Mouse (Mus musculus) heart, embryonic 16.5 days (tissue): Measurements from ENCODE around the gene Acss1. TPM values are rescaled to one million over a fixed set of nuclear protein-coding genes. Genes with fewer than 3 reads are reported as not detected.
A peak's percentile ranks its signal among the peaks of the same experiment; 100 is the strongest.

Experiments used
- ATAC-seq: fragments of 200-750 bp; cut with Nextera tagmentation; replicated peaks from 2 replicates; pipeline ENCODE4 v1.8.0; 2017; ENCODE audit warnings: moderate number of reproducible peaks; ENCODE audit not compliant: insufficient read depth, low FRiP score; ENCODE audit errors: extremely low read depth
- H3K27ac ChIP-seq: fragments of 300-500 bp; sonication (generic); 2 replicates; pipeline ENCODE4 v1.5.1; 2014; ENCODE audit warnings: mild to moderate bottlenecking, low read length, control low read depth, moderate library complexity
- H3K27me3 ChIP-seq: fragments of 300-500 bp; sonication (generic); 2 replicates; pipeline ENCODE4 v1.6.1; 2014; ENCODE audit warnings: low read length, mixed read lengths; ENCODE audit not compliant: control insufficient read depth, insufficient read depth
- H3K36me3 ChIP-seq: fragments of 300-500 bp; sonication (generic); 2 replicates; pipeline ENCODE4 v1.6.1; 2014; ENCODE audit not compliant: control insufficient read depth, insufficient read depth
- H3K4me1 ChIP-seq: fragments of 300-500 bp; sonication (generic); 2 replicates; pipeline ENCODE4 v1.6.1; 2014; ENCODE audit warnings: low read length, mixed read lengths; ENCODE audit not compliant: control insufficient read depth, insufficient read depth
- H3K4me2 ChIP-seq: fragments of 300-500 bp; sonication (generic); 2 replicates; pipeline ENCODE4 v1.6.1; 2014; ENCODE audit warnings: low read depth, mild to moderate bottlenecking, control low read depth, low read length
- H3K4me3 ChIP-seq: fragments of 300-500 bp; sonication (generic); 2 replicates; pipeline ENCODE4 v1.5.1; 2014; ENCODE audit warnings: mild to moderate bottlenecking, control low read depth, low read length
- H3K9ac ChIP-seq: fragments of 300-500 bp; sonication (generic); 2 replicates; pipeline ENCODE4 v1.6.1; 2014; ENCODE audit warnings: low read length, control low read depth
- H3K9me3 ChIP-seq: fragments of 300-500 bp; sonication (generic); replicated peaks from 2 replicates; pipeline ENCODE4 v1.6.1; 2016; ENCODE audit warnings: low read length; ENCODE audit not compliant: control insufficient read depth
- WGBS: fragments of 180-500 bp; shearing (Covaris S2); extraction: QIAGEN DNeasy Blood & Tissue Kit; methylation state at CpG from one replicate; pipeline ENCODE4 v1.1.7; 2014; 5-methylcytosine and 5-hydroxymethylcytosine counted together
- polyA plus RNA-seq: library from polyadenylated mRNA; unstranded; fragments of >200 nt; fragmentation: Nextera tagmentation; extraction: Ambion mirVana; gene quantifications from 2 replicates; pipeline ENCODE4 v1.2.1, GENCODE M21; 2015

The Acss1 gene
- 14.1 and 15.4 TPM in 2 replicates for polyA plus RNA-seq

DNA sequence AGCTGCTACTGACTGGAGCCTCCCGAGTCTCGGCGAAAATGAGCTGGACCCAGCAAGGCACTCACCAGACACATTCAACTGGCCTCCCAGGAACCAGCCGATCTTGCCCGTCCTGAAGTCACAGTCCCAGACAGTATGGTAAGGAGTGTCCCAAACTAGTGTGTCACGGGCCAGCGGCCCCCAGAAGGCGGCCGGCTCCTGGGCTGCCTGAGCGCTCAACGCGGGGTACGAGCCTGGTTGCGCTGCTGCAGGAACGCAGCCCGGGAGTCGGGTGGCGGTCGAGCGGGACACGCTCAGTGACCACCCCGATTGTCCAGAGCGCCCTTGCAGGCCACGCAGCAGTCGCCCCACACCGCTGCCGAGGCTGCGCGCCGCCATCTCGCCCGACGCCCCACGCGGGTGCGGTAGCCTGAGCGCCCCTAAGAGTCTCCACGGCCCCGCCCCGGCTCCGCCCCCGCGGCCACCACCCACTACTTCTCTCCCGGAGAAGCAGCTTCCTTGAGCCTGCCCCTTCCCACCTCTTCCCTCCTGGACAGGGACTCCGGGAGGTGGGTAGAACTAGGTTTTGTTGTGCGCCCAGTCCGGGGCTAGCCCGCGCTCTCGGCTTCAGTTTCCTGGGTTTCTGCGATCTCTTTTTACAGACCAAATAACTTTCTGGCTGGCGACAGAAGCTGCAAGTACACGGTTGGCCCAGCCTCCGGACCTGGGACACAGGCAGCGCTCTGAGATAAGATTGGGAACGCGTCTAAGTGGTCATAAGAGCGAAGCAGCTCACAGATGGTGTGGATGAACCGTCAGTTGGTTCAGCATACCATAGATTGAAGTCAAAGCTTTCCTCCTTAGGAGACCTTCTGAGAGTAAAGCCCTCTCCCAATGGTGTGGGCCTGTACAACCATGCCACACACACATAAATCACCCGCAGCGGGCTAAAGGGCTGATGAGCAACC is at the start of gene Acss1:
Acss1 (minus strand) TSS at position 681 of the 947 bp plus-strand sequence.
- peak; percentile 58 for ATAC-seq
- H3K27me3 ChIP-seq, result no peaks in the 10 kb centered on the region
- H3K4me2 ChIP-seq, result peak within 1 kb of the TSS; percentile 95
- H3K9me3 ChIP-seq, result no peaks in the 10 kb centered on the region
- peak within 1 kb of the TSS; percentile 73 for H3K4me3 ChIP-seq
- peaks cover 22% of the 10 kb centered on the region for H3K4me1 ChIP-seq
- peak within 1 kb of the TSS; percentile 74 for H3K9ac ChIP-seq
- WGBS, result 2% methylated on average over 61 of the region's 61 CpGs
- peak within 1 kb of the TSS; percentile 34 for H3K27ac ChIP-seq
- no peaks in the 10 kb centered on the region for H3K36me3 ChIP-seq

GRCm38 (mm10) chr2:150712167-150712674 is 43.9 kb upstream of the Acss1 start:
- H3K4me1 ChIP-seq, result no peaks in the 10 kb centered on the region
- no peaks in the 10 kb centered on the region for H3K9me3 ChIP-seq
- 82% methylated on average over 4 of the region's 4 CpGs for WGBS
- H3K36me3 ChIP-seq, result no peaks in the 10 kb centered on the region
- no peaks in the 10 kb centered on the region for H3K27me3 ChIP-seq
- no peak overlapping the region for H3K4me3 ChIP-seq
- no peak overlapping the region for H3K4me2 ChIP-seq
- no peak for ATAC-seq
- H3K9ac ChIP-seq, result no peak overlapping the region
- no peak overlapping the region for H3K27ac ChIP-seq

DNA sequence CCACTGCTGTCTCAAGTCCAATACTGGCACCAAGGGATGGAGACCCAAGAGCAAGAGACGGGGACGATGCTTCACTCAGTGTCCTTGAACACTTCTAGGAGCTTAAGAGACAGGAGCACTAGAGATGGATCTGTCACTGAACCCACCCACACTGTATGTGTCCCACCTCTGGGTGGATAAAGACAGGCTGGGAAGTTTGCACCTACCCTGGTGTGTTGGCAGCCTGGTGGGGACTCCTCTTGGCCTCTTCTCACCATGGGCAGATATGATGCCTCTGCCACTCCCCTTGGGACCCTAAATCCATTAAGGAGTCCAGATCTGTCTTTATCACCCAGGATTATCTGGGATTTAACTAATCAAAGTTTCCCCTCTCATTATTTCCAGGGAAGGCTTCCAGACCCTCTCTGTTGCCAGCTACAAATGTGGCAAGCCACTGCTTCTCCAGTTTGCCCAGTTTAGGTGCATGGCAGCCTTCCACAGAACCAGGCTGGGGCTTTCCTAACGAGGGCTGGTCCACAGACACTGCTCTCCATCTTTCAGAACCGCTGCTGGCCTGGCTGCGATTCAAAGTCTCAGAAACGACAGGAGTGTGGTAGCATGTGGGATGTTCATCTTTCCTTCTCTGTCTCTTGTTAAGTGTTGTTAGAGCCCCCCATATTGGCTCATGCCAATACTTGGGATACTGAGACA is 23.3 kb upstream of the Acss1 start:
- WGBS, result 64% methylated on average over 6 of the region's 6 CpGs
- Histone ChIP-seq H3K9ac (no peak overlapping the region), H3K4me1 (0 out of 2 replicates have a peak, but pooled peaks cover 4% of the 10 kb centered on the region), H3K4me3 (no peak overlapping the region), H3K36me3 (no peaks in the 10 kb centered on the region), H3K4me2 (no peak overlapping the region), H3K27ac (no peak overlapping the region), H3K27me3 (peaks cover 46% of the 10 kb centered on the region), H3K9me3 (0 out of 2 replicates have a peak, but pooled peaks cover 3% of the 10 kb centered on the region)
- ATAC-seq, result no peak

- no peak overlapping the region for H3K4me3 ChIP-seq
- no peak overlapping the region for H3K27ac ChIP-seq
- H3K9me3 ChIP-seq, result 0 out of 2 replicates have a peak, but pooled peaks cover 3% of the 10 kb centered on the region
- H3K4me2 ChIP-seq, result no peak overlapping the region
- ATAC-seq, result no peak
- H3K36me3 ChIP-seq, result no peaks in the 10 kb centered on the region
- H3K27me3 ChIP-seq, result peaks cover 52% of the 10 kb centered on the region
- no peak overlapping the region for H3K9ac ChIP-seq
- 8% methylated on average over 11 of the region's 11 CpGs for WGBS
- H3K4me1 ChIP-seq, result 0 out of 2 replicates have a peak, but pooled peaks cover 4% of the 10 kb centered on the region
Observed at GRCm38 (mm10) chr2:150690216-150690615, 21.9 kb upstream of the Acss1 start.

DNA sequence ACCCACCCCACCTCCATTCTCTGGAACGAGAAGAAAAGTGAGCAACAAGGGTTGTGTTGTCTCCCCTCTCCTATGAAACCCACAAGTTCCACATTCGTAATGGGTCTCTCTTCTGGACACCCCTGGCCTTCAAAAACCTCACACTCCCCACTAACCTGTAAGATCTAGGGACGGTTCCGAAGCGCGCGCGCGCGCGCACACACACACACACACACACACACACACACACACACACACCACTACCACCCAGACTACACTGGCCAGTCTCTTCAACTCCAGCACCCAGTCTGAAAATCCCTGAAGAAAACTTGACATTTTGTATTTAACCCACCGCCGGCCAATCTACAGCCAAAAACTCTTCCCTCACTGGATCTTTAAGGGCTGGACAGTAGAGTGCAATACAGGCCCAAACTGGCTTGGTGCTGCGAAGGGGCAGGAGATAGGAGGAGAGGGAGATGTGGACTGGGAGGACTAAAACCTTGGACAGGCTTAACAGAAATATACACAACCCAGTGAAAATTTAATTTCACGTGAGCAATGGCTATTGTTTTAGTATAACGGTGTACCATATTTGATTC is 21.0 kb upstream of the Acss1 start, which contains the start of gene Vsx1:
Vsx1 (minus strand) TSS at position 138 of the 578 bp plus-strand sequence.
- WGBS, result 43% methylated on average over 16 of the region's 16 CpGs
- Histone ChIP-seq H3K27me3 (peaks cover 52% of the 10 kb centered on the region), H3K9ac (peak within 1 kb of the TSS; percentile 34; the same call in 1 of the 2 replicates), H3K36me3 (no peaks in the 10 kb centered on the region), H3K9me3 (0 out of 2 replicates have a peak, but pooled peaks cover 3% of the 10 kb centered on the region), H3K4me2 (peak within 1 kb of the TSS; percentile 75), H3K4me3 (peak within 1 kb of the TSS; percentile 53), H3K4me1 (0 out of 2 replicates have a peak, but pooled peaks cover 4% of the 10 kb centered on the region), H3K27ac (no peak within 1 kb of the TSS)
- no peak for ATAC-seq

GRCm38 (mm10) chr2:150688541-150689186 is 20.4 kb upstream of the Acss1 start:
- peaks cover 52% of the 10 kb centered on the region for H3K27me3 ChIP-seq
- peak overlapping the region; percentile 34; the same call in 1 of the 2 replicates for H3K9ac ChIP-seq
- H3K36me3 ChIP-seq, result no peaks in the 10 kb centered on the region
- 0 out of 2 replicates have a peak, but pooled peaks have one; percentile 14 for ATAC-seq
- under 1% methylated on average over 44 of the region's 44 CpGs for WGBS
- no peaks in the 10 kb centered on the region for H3K9me3 ChIP-seq
- peak overlapping the region; percentile 75 for H3K4me2 ChIP-seq
- 0 out of 2 replicates have a peak, but pooled peaks cover 4% of the 10 kb centered on the region for H3K4me1 ChIP-seq
- H3K4me3 ChIP-seq, result peak overlapping the region; percentile 53
- H3K27ac ChIP-seq, result no peak overlapping the region

GRCm38 (mm10) chr2:150687871-150688540 is 19.7 kb upstream of the Acss1 start:
- 0 out of 2 replicates have a peak, but pooled peaks cover 4% of the 10 kb centered on the region for H3K4me1 ChIP-seq
- peak overlapping the region; percentile 75 for H3K4me2 ChIP-seq
- H3K9ac ChIP-seq, result peak overlapping the region; percentile 34; the same call in 1 of the 2 replicates
- H3K27ac ChIP-seq, result no peak overlapping the region
- no peaks in the 10 kb centered on the region for H3K9me3 ChIP-seq
- peak overlapping the region; percentile 53 for H3K4me3 ChIP-seq
- no peak for ATAC-seq
- peaks cover 52% of the 10 kb centered on the region for H3K27me3 ChIP-seq
- H3K36me3 ChIP-seq, result no peaks in the 10 kb centered on the region
- 2% methylated on average over 23 of the region's 23 CpGs for WGBS
